21 mouse cellular contexts compared by ENCODE assay signal in genomic region chr8:48579144-48579543, GRCm38 (mm10).
DNase-seq lines count a peak whose midpoint lies in the region; ATAC-seq and TF ChIP-seq lines count a peak whose summit lies in the region.
"Had no signal": no experiment of that assay in that cellular context is flagged by ENCODE, and none has a peak within 500 bp of the region (broad histone marks: within the 10 kb centered on the region; RNA-seq: fewer than 3 reads in every experiment).

No protein-coding gene starts in this region.

- no peak overlapping the region for H3K4me3 ChIP-seq in heart, embryonic 14.5 days (ENCODE audit: control insufficient read depth in 1 of 2, insufficient read depth in 1 of 2, low read depth in 1 of 2, low read length in 2 of 2)
- no peak overlapping the region for H3K4me3 ChIP-seq in kidney, postnatal 0 days (replicated peaks; ENCODE audit: low read depth, low read length)
- H3K4me3 ChIP-seq: forebrain, embryonic 13.5 days; left cerebral cortex, adult 2 months; limb, embryonic 10.5 days had no signal

- no peaks in the 10 kb centered on the region for H3K4me1 ChIP-seq in heart, embryonic 14.5 days (ENCODE audit: control insufficient read depth in 2 of 2, insufficient read depth in 2 of 2, low read length in 2 of 2)
- no peaks in the 10 kb centered on the region for H3K4me1 ChIP-seq in kidney, postnatal 0 days (replicated peaks; ENCODE audit: insufficient read depth, low read length)

- no peaks in the 10 kb centered on the region for H3K9me3 ChIP-seq in heart, embryonic 14.5 days (ENCODE audit: control insufficient read depth, low read length)
- no peaks in the 10 kb centered on the region for H3K9me3 ChIP-seq in kidney, postnatal 0 days (replicated peaks; ENCODE audit: low read length)
- H3K9me3 ChIP-seq: forebrain, embryonic 13.5 days; limb, embryonic 10.5 days had no signal

- DNase-seq in heart, adult 9 months (ENCODE audit: low spot score in 2 of 2), result no peak
- no peak for DNase-seq in kidney, postnatal 0 days (ENCODE audit: low spot score)
- DNase-seq in kidney, adult 9 months, result no peak
- peak; percentile 77 for DNase-seq in ES-CJ7 (ENCODE audit: low read depth, low spot score)
- peak; percentile 86 for DNase-seq in R1 (ENCODE audit: low read depth, low spot score)
- no peak for DNase-seq in adrenal gland, postnatal 36 days
- no peak for DNase-seq in thymus, adult 18-20 months
- DNase-seq: adrenal gland, adult 2 months; cerebellum, postnatal 14 days; gastrocnemius, postnatal 25 days; kidney, postnatal 10 days; lung, adult 2 months; thymus, postnatal 25 days had no signal

- no peak overlapping the region for H3K9ac ChIP-seq in heart, embryonic 14.5 days (ENCODE audit: low read length)
- H3K9ac ChIP-seq in kidney, postnatal 0 days (ENCODE audit: low read depth, low read length), result no peak overlapping the region
- H3K9ac ChIP-seq: forebrain, embryonic 13.5 days had no signal

- no peak overlapping the region for H3K27ac ChIP-seq in heart, embryonic 14.5 days (replicated peaks in 1 of 2; ENCODE audit: control insufficient read depth in 1 of 2, insufficient read depth in 1 of 2, low read depth in 2 of 2, low read length in 2 of 2)
- H3K27ac ChIP-seq in kidney, postnatal 0 days, result no peak overlapping the region
- H3K27ac ChIP-seq: forebrain, embryonic 13.5 days; left cerebral cortex, adult 2 months; limb, embryonic 10.5 days; macrophage had no signal

- peak overlapping the region; percentile 28 for H3K4me2 ChIP-seq in heart, embryonic 14.5 days (ENCODE audit: low read length)
- peak overlapping the region; percentile 23 for H3K4me2 ChIP-seq in kidney, postnatal 0 days (ENCODE audit: low read length)
- H3K4me2 ChIP-seq: forebrain, embryonic 13.5 days; liver, embryonic 11.5 days had no signal

- TF ChIP-seq CTCF in kidney, postnatal 0 days (IDR thresholded peaks at IDR 0.05; ENCODE audit: low read depth), result no peak

- no peaks in the 10 kb centered on the region for H3K36me3 ChIP-seq in heart, embryonic 14.5 days (ENCODE audit: control insufficient read depth, insufficient read depth, low read length)
- H3K36me3 ChIP-seq in kidney, postnatal 0 days (ENCODE audit: insufficient read depth, low read length), result no peaks in the 10 kb centered on the region
- H3K36me3 ChIP-seq: G1E; limb, embryonic 10.5 days had no signal

- no peak for ATAC-seq in heart, embryonic 14.5 days (ENCODE audit: insufficient number of reproducible peaks, insufficient read depth, low FRiP score, low read depth)
- ATAC-seq in kidney, postnatal 0 days (replicated peaks; ENCODE audit: low FRiP score, low read depth), result no peak
- ATAC-seq: forebrain, embryonic 13.5 days; hindbrain, embryonic 16.5 days had no signal

- H3K27me3 ChIP-seq in heart, embryonic 14.5 days (ENCODE audit: control insufficient read depth, insufficient read depth, low read length), result no peaks in the 10 kb centered on the region
- no peaks in the 10 kb centered on the region for H3K27me3 ChIP-seq in kidney, postnatal 0 days (ENCODE audit: insufficient read depth, low read length)
- H3K27me3 ChIP-seq: forebrain, embryonic 13.5 days had no signal

- WGBS in heart, embryonic 14.5 days, result 20% methylated on average over 8 of the region's 8 CpGs
- 14% methylated on average over 8 of the region's 8 CpGs for WGBS in kidney, postnatal 0 days

Comparison
In these comparisons a context has a peak if more than half of its experiments do, and no peak if none do; other contexts are left out.
1. DNase-seq: peak in ES-CJ7 (single experiment) and R1 (single experiment); none in heart, adult 9 months (0 of 2), kidney, postnatal 0 days (single experiment), kidney, adult 9 months (single experiment), adrenal gland, postnatal 36 days (0 of 2) and thymus, adult 18-20 months (0 of 2).